Mouse (Mus musculus) thymus, adult 18-20 months (tissue): Measurements from ENCODE around the gene Setd1b.
"Not testable (repeated sequence)": the region's sequence is repeated elsewhere in the genome, so short reads cannot be mapped to it uniquely, and the experiment has no call there.

Experiments used
- DNase-seq, 2 experiments: peaks; one replicate each; pipeline ENCODE4 v3.0.0; 2022; ENCODE audit warnings: mixed read lengths in 2 of 2

Setd1b gene

GRCm38 (mm10) chr5:123162942-123163341 lies 20.9 kb downstream of the Setd1b start:
- DNase-seq, result no peak

DNA sequence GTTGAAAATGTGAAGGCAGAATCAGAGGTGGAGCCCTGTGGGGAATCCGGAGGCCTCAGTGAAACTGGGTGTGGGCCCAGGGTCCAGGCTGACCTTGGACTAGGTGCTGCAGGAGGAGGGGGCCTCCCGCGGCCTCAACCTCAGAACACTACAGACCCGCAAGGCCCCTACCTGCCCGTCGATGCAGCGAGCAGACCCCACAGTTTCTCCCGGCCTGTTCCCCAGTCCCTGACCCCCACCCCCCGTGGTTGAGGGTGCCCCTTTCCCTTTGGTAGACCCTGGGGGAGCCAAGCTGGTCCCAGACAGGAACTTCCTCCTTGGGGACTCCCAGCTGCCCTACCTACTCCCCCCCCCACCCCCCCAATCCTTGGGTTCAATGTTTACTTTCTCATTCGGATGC lies 24.4 kb downstream of the Setd1b start:
- no peak for DNase-seq

DNA sequence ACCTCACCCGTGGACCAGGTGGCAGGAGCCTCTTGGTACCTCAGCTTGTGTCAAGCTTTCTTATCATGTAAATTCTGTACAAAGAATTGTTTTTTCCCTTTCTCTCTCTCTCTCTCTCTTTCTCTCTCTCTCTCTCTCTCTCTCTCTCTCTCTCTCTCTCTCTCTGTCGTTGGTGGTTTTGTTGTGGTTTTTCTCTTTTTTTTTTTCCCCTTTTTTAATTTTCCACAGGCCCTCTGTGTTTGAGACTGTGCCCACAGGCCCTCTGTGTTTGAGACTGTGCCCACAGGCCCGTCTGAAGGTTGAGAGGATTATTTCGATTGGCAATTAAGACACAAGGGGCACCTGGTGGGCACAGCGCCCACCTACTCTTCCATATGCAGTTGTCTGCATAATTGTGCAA lies 25.6 kb downstream of the Setd1b start:
- no peak for DNase-seq

DNA sequence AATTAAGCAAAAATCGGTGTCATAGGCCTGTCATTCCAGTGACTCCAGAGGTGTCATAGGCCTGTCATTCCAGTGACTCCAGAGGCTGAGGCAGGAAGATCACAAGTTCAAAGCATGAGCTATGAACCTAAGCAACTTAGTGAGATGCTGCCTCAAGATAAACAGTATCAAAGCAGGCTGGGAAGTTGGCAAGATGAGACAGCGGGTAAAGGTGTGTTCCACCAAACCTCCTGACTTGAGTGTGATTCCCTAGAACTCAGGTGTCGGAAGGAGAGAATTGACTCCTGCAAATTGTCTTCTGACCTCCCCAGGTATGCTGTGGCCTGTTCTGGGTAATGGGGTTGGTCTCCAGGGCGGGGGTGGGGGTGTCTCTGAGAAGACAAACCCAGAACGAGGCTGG lies 27.3 kb downstream of the Setd1b start, which contains the start of gene Psmd9:
TSS of gene Psmd9 (plus strand) at position 130 of the 400 bp plus-strand sequence.
- DNase-seq, result no peak

GRCm38 (mm10) chr5:123170365-123170764 lies 28.4 kb downstream of the Setd1b start:
- DNase-seq, result no peak

GRCm38 (mm10) chr5:123171646-123172350 lies 29.8 kb downstream of the Setd1b start:
- DNase-seq, result peak; percentile 76 to 77

DNA sequence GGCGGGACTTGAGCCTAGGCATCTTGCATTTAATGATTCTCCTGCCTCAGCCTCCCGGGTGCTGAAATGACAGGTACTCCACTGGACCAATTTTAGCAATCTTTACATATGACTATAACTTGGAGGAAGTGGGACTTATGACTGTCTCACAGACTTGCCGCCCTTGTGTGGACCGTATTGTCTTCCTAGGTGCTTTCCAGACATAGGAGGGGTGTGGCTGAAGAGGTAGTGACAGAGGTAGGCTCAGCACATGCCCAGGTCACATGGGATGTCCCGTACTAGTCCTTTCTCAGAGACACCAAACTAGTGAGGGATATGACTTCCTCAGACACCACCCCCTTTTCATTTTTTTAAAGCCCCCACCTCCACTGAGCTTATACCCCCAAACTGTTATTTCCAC lies 36.8 kb downstream of the Setd1b start:
- no peak for DNase-seq

DNA sequence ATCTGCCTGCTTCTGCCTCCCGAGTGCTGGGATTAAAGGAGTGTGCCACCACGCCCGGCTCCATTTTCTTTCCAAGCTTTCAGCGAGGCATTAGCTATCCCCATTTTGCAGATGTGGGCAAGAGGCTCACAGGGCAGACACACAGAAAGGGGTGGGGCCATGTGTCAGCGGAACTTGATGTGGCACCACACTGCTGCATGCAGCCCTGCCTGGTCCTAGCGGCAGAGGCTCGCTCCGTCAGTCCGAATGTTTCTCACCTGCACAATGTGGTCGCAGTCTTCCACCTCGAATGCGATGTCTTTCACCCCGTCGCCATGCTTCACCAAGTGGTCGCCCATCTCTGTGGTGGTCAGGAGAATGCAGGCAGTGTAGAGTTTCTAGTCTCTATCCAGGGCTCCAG lies 38.4 kb downstream of the Setd1b start:
- no peak for DNase-seq

- DNase-seq, result no peak
Observed at GRCm38 (mm10) chr5:123181536-123181935, 39.5 kb downstream of the Setd1b start.

- DNase-seq, result no peak
Observed at GRCm38 (mm10) chr5:123182651-123183050, 40.7 kb downstream of the Setd1b start, which contains the start of gene Hpd. Gene Hpd (minus strand): TSS chr5:123182727.

GRCm38 (mm10) chr5:123185966-123186365 lies 44.0 kb downstream of the Setd1b start:
- no peak for DNase-seq

GRCm38 (mm10) chr5:123187306-123187705 lies 45.3 kb downstream of the Setd1b start:
- no peak for DNase-seq

DNA sequence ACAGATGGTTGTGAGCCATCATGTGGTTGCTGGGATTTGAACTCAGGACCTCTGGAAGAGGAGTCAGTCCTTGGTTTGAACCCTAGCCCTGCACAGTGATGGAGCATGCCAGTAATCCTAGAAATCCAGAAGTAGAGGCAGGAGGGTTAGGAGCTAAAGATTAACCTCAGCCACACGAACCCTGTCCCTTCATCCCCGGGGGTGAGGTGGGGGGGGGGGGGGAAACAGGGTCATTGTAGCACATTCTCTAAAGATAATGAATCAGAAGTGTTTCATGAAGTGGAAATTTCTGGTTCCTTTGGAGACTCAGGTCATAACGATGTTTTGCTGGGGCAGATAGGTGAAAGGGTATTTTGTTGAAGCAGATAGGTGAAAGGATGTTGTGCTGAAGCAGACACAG lies 48.9 kb downstream of the Setd1b start:
- DNase-seq, result no peak

GRCm38 (mm10) chr5:123191427-123191826 lies 49.4 kb downstream of the Setd1b start:
- no peak for DNase-seq

- DNase-seq, result no peak
Observed at GRCm38 (mm10) chr5:123192606-123193150, 50.7 kb downstream of the Setd1b start.

- no peak for DNase-seq
Observed at GRCm38 (mm10) chr5:123193436-123193835, 51.4 kb downstream of the Setd1b start.

DNA sequence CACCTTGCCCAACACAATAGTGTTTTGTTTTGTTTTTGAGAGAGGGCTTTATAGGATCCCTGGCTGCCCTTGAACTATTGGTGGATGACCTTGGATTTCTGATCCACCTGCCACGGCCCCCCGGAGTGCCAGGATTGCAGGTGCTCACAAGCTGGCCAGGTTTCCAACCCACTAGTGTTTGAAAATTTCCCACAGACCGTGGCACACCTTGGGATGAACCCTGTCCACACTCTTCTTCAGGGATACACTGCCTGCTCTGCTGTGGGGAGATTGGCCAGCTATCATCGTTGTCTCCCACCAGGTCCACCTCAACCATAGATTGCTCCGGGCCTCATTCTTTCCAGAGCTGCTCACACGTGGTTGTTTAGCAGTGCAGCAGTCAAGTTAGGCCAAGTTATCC lies 52.9 kb downstream of the Setd1b start:
- no peak for DNase-seq

DNA sequence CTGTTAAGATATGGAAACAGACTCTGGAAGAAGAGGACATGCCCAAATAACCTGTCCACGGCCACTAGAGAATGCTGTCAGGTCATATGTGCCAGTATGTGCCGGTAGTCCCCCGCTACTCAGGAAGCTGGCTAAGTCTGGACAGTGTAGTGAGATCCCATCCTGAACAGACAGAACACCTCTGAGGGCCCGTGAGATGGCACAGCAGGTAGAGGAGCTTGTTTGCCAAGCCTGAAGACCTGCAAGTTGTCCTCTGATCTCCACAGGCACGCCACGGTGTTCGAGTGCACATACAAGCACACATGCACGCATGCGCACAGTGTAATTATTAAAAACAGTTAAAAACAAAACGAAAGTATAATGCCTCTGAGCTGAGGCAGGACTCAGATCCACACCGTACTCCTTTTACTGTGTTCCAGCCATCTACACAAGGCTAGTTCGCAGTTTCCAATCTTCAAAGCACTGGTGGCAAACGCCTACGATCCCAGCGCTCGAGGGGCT lies 53.6 kb downstream of the Setd1b start:
- no peak for DNase-seq

- DNase-seq, result no peak
Observed at GRCm38 (mm10) chr5:123196746-123197145, 54.8 kb downstream of the Setd1b start.

DNA sequence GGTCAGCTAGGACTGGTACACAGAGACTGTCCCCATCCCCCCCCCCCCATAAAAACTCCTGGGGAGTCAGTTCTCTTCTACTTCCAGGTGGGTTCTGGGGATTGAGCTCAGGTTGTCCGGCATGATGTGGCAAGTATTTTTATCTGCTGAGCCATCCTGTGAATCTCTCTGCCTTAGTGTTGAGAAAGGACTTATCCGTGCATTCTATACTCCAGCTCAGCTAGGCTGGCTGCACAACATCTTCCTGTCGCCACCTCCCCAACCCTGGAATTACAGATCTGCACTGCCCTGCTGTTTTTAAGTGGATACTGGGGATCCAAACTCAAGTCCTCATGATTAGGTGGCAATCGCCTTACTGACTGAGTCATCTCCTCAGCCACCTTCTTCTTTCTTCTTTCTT lies 56.5 kb downstream of the Setd1b start:
- DNase-seq, result no peak

DNA sequence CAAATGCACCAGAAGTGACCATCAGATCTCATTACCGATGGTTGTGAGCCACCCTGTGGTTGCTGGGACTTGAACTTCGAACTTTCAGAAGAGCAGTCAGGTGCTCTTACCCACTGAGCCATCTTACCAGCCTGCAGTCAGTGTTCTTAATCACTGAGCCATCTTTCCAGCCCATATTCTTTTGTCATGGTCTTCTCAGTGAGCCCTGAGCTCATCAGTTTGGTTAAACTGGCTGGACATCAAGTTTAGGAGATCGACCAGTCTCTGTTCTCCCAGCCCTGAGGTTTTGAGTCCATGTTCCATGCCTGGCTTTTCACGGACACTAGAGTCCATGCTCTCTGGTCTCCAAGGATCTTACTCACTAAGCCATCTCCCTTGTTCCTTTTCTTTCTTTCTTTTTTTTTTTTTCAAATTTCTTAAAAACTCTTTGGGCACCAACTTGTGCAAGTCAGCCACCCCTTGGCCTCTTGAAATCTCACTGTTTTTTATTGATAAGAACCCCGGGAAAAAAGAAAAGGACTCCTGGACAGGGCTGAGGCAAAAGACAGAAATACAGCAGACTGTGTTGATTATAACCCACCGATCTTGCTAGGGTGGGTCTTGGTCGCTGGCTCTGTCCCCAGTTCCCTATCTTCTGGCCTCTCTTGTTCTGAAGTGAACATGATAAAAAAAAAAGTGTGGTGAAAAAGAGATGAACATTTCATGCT lies 59.0 kb downstream of the Setd1b start:
- not testable (repeated sequence) for DNase-seq

GRCm38 (mm10) chr5:123201523-123201892 lies 59.5 kb downstream of the Setd1b start:
- no peak for DNase-seq

GRCm38 (mm10) chr5:123201987-123202386 lies 60.0 kb downstream of the Setd1b start:
- DNase-seq, result no peak

DNA sequence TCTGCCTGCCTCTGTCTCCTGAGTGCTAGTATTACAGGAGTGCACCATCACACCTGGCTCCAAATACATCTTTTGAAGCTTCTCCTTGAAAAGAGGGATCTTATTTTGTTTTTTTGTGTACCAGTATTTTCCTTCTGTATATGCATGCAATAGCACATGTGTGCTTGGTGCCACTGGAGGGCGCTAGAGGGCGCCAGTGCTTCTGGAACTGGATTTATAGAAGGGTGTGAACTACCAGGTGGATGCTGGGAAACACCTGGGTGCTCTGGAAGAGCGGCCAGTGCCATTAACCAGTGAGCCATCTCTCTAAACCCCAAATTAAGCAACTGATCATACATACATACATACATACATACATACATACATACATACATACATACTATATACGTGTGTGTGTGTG lies 60.8 kb downstream of the Setd1b start:
- not testable (repeated sequence) for DNase-seq
